8 mouse cellular contexts compared by ENCODE assay signal in genomic region chr3:103382872-103383567, GRCm38 (mm10).
A peak's percentile ranks its signal among the peaks of the same experiment; 100 is the strongest.
DNase-seq lines count a peak whose midpoint lies in the region; ATAC-seq and TF ChIP-seq lines count a peak whose summit lies in the region.

No protein-coding gene starts in this region.

- H3K27ac ChIP-seq in cerebellum, adult 2 months (ENCODE audit: insufficient read depth, low read length) = no peak overlapping the region
- H3K27ac ChIP-seq in lung, embryonic 15.5 days = no peak overlapping the region
- H3K27ac ChIP-seq in thymus, adult 2 months (ENCODE audit: control insufficient read depth, insufficient read depth, low read length) = peak overlapping the region; percentile 99

- peaks cover 36% of the 10 kb centered on the region for H3K4me1 ChIP-seq in G1E (ENCODE audit: insufficient read depth, low read depth, low read length)
- no peaks in the 10 kb centered on the region for H3K4me1 ChIP-seq in cerebellum, adult 2 months (ENCODE audit: control insufficient read depth, insufficient read depth, low read length)
- peaks cover 9% of the 10 kb centered on the region; the same call in 1 of the 2 replicates for H3K4me1 ChIP-seq in lung, embryonic 15.5 days
- H3K4me1 ChIP-seq in thymus, adult 2 months (replicated peaks; ENCODE audit: control insufficient read depth, insufficient read depth, low read length) = peaks cover 42% of the 10 kb centered on the region

- peak; percentile 59 for DNase-seq in G1E (ENCODE audit: low spot score)
- peak; percentile 82 to 87 for DNase-seq in cerebellum, adult 2 months
- peak; percentile 95 for DNase-seq in forelimb bud, embryonic 11.5 days (ENCODE audit: low read depth, low spot score)
- DNase-seq in layer of hippocampus, adult 8-10 months (ENCODE audit: low spot score in 2 of 2) = peak; percentile 77 to 93
- peak; percentile 74 for DNase-seq in ovary, adult 18-20 months (ENCODE audit: low spot score)
- DNase-seq in thymus, adult 2 months = peak; percentile 93

- TF ChIP-seq CTCF in G1E (IDR thresholded peaks at IDR 0.05; ENCODE audit: low read depth, low read length) = peak; percentile 97
- peak; percentile 99 for TF ChIP-seq CTCF in cerebellum, adult 2 months (IDR thresholded peaks at IDR 0.05; ENCODE audit: borderline replicate concordance, insufficient read depth, low read depth, low read length)
- TF ChIP-seq CTCF in thymus, adult 2 months (IDR thresholded peaks at IDR 0.05; ENCODE audit: borderline replicate concordance, control insufficient read depth, extremely low read depth, insufficient read depth, low read length, poor library complexity) = peak; percentile 99

- WGBS in cerebellum, adult 2 months = 17% methylated on average over 17 of the region's 17 CpGs
- WGBS in lung, embryonic 15.5 days = 16% methylated on average over 17 of the region's 17 CpGs
- 20% methylated on average over 17 of the region's 17 CpGs for WGBS in thymus, adult 2 months

- no peaks in the 10 kb centered on the region for H3K36me3 ChIP-seq in G1E (replicated peaks)
- no peaks in the 10 kb centered on the region for H3K36me3 ChIP-seq in lung, embryonic 15.5 days
- H3K36me3 ChIP-seq in thymus, adult 2 months (ENCODE audit: control insufficient read depth, insufficient read depth, low read length) = no peaks in the 10 kb centered on the region

- no peak overlapping the region for H3K4me3 ChIP-seq in G1E (ENCODE audit: low read depth, low read length)
- H3K4me3 ChIP-seq in cerebellum, adult 2 months (replicated peaks; ENCODE audit: insufficient read depth, low read depth, low read length) = no peak overlapping the region
- H3K4me3 ChIP-seq in lung, embryonic 15.5 days = no peak overlapping the region
- no peak overlapping the region; the same call in 1 of the 2 replicates for H3K4me3 ChIP-seq in thymus, adult 2 months (ENCODE audit: control insufficient read depth, insufficient read depth, low read length)

- peak overlapping the region; percentile 20 for H3K4me2 ChIP-seq in lung, embryonic 15.5 days

- TF ChIP-seq POLR2A in cerebellum, adult 2 months (IDR thresholded peaks at IDR 0.05; ENCODE audit: borderline replicate concordance, insufficient read depth, low read length) = no peak
- TF ChIP-seq POLR2A in thymus, adult 2 months (IDR thresholded peaks at IDR 0.05; ENCODE audit: control insufficient read depth, extremely low read depth, insufficient read depth, low read length, poor library complexity) = 0 out of 2 replicates have a peak, but pooled peaks have one; percentile 38

- no peaks in the 10 kb centered on the region for H3K27me3 ChIP-seq in G1E (ENCODE audit: insufficient read depth, low read length)
- H3K27me3 ChIP-seq in cerebellum, adult 2 months (ENCODE audit: control insufficient read depth, insufficient read depth, low read length) = no peaks in the 10 kb centered on the region
- no peaks in the 10 kb centered on the region for H3K27me3 ChIP-seq in lung, embryonic 15.5 days
- no peaks in the 10 kb centered on the region for H3K27me3 ChIP-seq in thymus, adult 2 months (ENCODE audit: control insufficient read depth, insufficient read depth, low read length)

- H3K9me3 ChIP-seq in G1E (replicated peaks) = no peaks in the 10 kb centered on the region
- no peaks in the 10 kb centered on the region for H3K9me3 ChIP-seq in lung, embryonic 15.5 days

- peak; percentile 89 for ATAC-seq in G1E (ENCODE audit: extremely low read depth, insufficient number of reproducible peaks, low FRiP score, poor library complexity, severe bottlenecking)
- peak; percentile 67 to 85 for ATAC-seq in hematopoietic stem cell, adult 5-6 weeks (replicated peaks in 1 of 2; ENCODE audit: insufficient read depth in 1 of 2, low FRiP score in 2 of 2, low TSS enrichment in 1 of 2, low read depth in 1 of 2, poor library complexity in 2 of 2, severe bottlenecking in 2 of 2)
- peak; percentile 40; the same call in 1 of the 2 replicates for ATAC-seq in lung, embryonic 15.5 days (ENCODE audit: borderline replicate concordance, extremely low read depth, low FRiP score, low TSS enrichment)

- no peak overlapping the region for H3K9ac ChIP-seq in lung, embryonic 15.5 days
